Mouse (Mus musculus) macrophage (primary cell): ENCODE results near the gene Cpox. TPM values are rescaled to one million over a fixed set of nuclear protein-coding genes. Genes with fewer than 3 reads are reported as not detected.
A peak's percentile ranks its signal among the peaks of the same experiment; 100 is the strongest.

Experiments used
- H3K27ac ChIP-seq: fragments of 350-480 bp; formaldehyde crosslinking; 2 replicates; pipeline ENCODE4 v1.9.0; 2021
- H3K36me3 ChIP-seq: fragments of 350-480 bp; formaldehyde crosslinking; 2 replicates; pipeline ENCODE4 v1.9.0; 2021; ENCODE audit errors: inconsistent target
- H3K4me3 ChIP-seq: fragments of 350-480 bp; formaldehyde crosslinking; 2 replicates; pipeline ENCODE4 v1.9.0; 2021; ENCODE audit errors: inconsistent target
- H3K79me2 ChIP-seq: fragments of 350-480 bp; formaldehyde crosslinking; 2 replicates; pipeline ENCODE4 v1.9.0; 2021; ENCODE audit errors: inconsistent target
- WGBS: methylation state at CpG from one replicate; pipeline ENCODE4 v1.1.7; 2026; ENCODE audit warnings: inconsistent platforms; ENCODE audit not compliant: missing documents; 5-methylcytosine and 5-hydroxymethylcytosine counted together
- polyA plus RNA-seq: library from polyadenylated mRNA; stranded (reverse); fragments of 250-400 nt; gene quantifications from 3 replicates; pipeline ENCODE4 v1.2.4, GENCODE M21; 2018; ENCODE audit warnings: inconsistent platforms

Gene Cpox
- polyA plus RNA-seq, 1 experiment from 2014 or later = 9.6 TPM

- Histone ChIP-seq H3K36me3 (peaks cover 16% of the 10 kb centered on the region; the same call in 1 of the 2 replicates), H3K27ac (no peak overlapping the region), H3K79me2 (peaks cover 14% of the 10 kb centered on the region), H3K4me3 (peak overlapping the region; percentile 20; the same call in 1 of the 2 replicates)
- WGBS = 70% methylated on average over 11 of the region's 11 CpGs
Measured at GRCm38 (mm10) chr16:58726680-58727476, 56.8 kb downstream of the Cpox start.

- Histone ChIP-seq H3K4me3 (peak within 1 kb of the TSS; percentile 86), H3K79me2 (peaks cover 14% of the 10 kb centered on the region), H3K27ac (peak within 1 kb of the TSS; percentile 48), H3K36me3 (peaks cover 22% of the 10 kb centered on the region; the same call in 1 of the 2 replicates)
- 5% methylated on average over 35 of the region's 35 CpGs for WGBS
Measured at GRCm38 (mm10) chr16:58727477-58728131, 57.5 kb downstream of the Cpox start, which contains the start of gene Cldnd1. Cldnd1 (plus strand) TSS chr16:58727910.

- Histone ChIP-seq H3K4me3 (peak overlapping the region; percentile 86), H3K27ac (peak overlapping the region; percentile 48), H3K36me3 (peaks cover 27% of the 10 kb centered on the region; the same call in 1 of the 2 replicates), H3K79me2 (peaks cover 14% of the 10 kb centered on the region)
- WGBS = 0% methylated on average over 30 of the region's 31 CpGs
Measured at GRCm38 (mm10) chr16:58728176-58728671, 58.1 kb downstream of the Cpox start.

GRCm38 (mm10) chr16:58738205-58738604 is 68.1 kb downstream of the Cpox start:
- WGBS = 94% methylated on average over 4 of the region's 4 CpGs
- Histone ChIP-seq H3K79me2 (no peaks in the 10 kb centered on the region), H3K4me3 (no peak overlapping the region), H3K36me3 (peaks cover 10% of the 10 kb centered on the region; the same call in 1 of the 2 replicates), H3K27ac (no peak overlapping the region)

GRCm38 (mm10) chr16:58738800-58739199 is 68.7 kb downstream of the Cpox start:
- WGBS = 100% methylated on average over 1 of the region's 1 CpGs
- no peak overlapping the region for H3K27ac ChIP-seq
- H3K79me2 ChIP-seq = no peaks in the 10 kb centered on the region
- no peak overlapping the region for H3K4me3 ChIP-seq
- peaks cover 7% of the 10 kb centered on the region; the same call in 1 of the 2 replicates for H3K36me3 ChIP-seq

- no peaks in the 10 kb centered on the region for H3K79me2 ChIP-seq
- H3K27ac ChIP-seq = no peak overlapping the region
- H3K36me3 ChIP-seq = no peaks in the 10 kb centered on the region
- WGBS = 96% methylated on average over 5 of the region's 5 CpGs
- no peak overlapping the region for H3K4me3 ChIP-seq
Measured at GRCm38 (mm10) chr16:58740751-58741150, 70.7 kb downstream of the Cpox start.

- 89% methylated on average over 4 of the region's 4 CpGs for WGBS
- H3K4me3 ChIP-seq = no peak overlapping the region
- H3K36me3 ChIP-seq = no peaks in the 10 kb centered on the region
- no peaks in the 10 kb centered on the region for H3K79me2 ChIP-seq
- H3K27ac ChIP-seq = no peak overlapping the region
Measured at GRCm38 (mm10) chr16:58746715-58747114, 76.6 kb downstream of the Cpox start.

GRCm38 (mm10) chr16:58751314-58751713 is 81.2 kb downstream of the Cpox start:
- Histone ChIP-seq H3K79me2 (no peaks in the 10 kb centered on the region), H3K4me3 (no peak overlapping the region), H3K36me3 (no peaks in the 10 kb centered on the region), H3K27ac (no peak overlapping the region)
- WGBS = 18% methylated on average over 1 of the region's 1 CpGs

GRCm38 (mm10) chr16:58756191-58756590 is 86.1 kb downstream of the Cpox start:
- Histone ChIP-seq H3K4me3 (no peak overlapping the region), H3K79me2 (no peaks in the 10 kb centered on the region), H3K36me3 (no peaks in the 10 kb centered on the region), H3K27ac (no peak overlapping the region)

- 82% methylated on average over 1 of the region's 1 CpGs for WGBS
- no peaks in the 10 kb centered on the region for H3K79me2 ChIP-seq
- H3K27ac ChIP-seq = no peak within 1 kb of the TSS
- no peak within 1 kb of the TSS for H3K4me3 ChIP-seq
- no peaks in the 10 kb centered on the region for H3K36me3 ChIP-seq
Measured at GRCm38 (mm10) chr16:58763076-58763475, 93.0 kb downstream of the Cpox start, which contains the start of gene Olfr172. Olfr172 (minus strand) TSS chr16:58763176.

Other genes starting within 250 kb of the Cpox start
- gene St3gal6, start 146.0 kb upstream of the Cpox start, polyA plus RNA-seq = 0.52 to 3.2 TPM (median 0.86 TPM) in 3 replicates
- gene Gm813, start 53.3 kb upstream of the Cpox start, polyA plus RNA-seq = not detected in 3 replicates
- not detected in 3 replicates for gene E330017A01Rik, start 31.6 kb upstream of the Cpox start, polyA plus RNA-seq
- not detected in 3 replicates for gene Gpr15, start 48.8 kb downstream of the Cpox start, polyA plus RNA-seq
- 15.5 to 31.0 TPM (median 28.5 TPM) in 3 replicates for gene Cldnd1, start 57.6 kb downstream of the Cpox start, polyA plus RNA-seq
- gene Olfr172, start 92.9 kb downstream of the Cpox start, polyA plus RNA-seq = not detected in 3 replicates
- gene Olfr173, start 130.0 kb downstream of the Cpox start, polyA plus RNA-seq = not detected in 3 replicates
- not detected in 3 replicates for gene Olfr175-ps1, start 156.5 kb downstream of the Cpox start, polyA plus RNA-seq
- not detected in 3 replicates for gene Olfr177, start 204.5 kb downstream of the Cpox start, polyA plus RNA-seq
- gene Olfr178, start 221.8 kb downstream of the Cpox start, polyA plus RNA-seq = not detected in 3 replicates